Mouse (Mus musculus): Measurements from ENCODE around the gene Bmp2.

The Bmp2 gene

DNA sequence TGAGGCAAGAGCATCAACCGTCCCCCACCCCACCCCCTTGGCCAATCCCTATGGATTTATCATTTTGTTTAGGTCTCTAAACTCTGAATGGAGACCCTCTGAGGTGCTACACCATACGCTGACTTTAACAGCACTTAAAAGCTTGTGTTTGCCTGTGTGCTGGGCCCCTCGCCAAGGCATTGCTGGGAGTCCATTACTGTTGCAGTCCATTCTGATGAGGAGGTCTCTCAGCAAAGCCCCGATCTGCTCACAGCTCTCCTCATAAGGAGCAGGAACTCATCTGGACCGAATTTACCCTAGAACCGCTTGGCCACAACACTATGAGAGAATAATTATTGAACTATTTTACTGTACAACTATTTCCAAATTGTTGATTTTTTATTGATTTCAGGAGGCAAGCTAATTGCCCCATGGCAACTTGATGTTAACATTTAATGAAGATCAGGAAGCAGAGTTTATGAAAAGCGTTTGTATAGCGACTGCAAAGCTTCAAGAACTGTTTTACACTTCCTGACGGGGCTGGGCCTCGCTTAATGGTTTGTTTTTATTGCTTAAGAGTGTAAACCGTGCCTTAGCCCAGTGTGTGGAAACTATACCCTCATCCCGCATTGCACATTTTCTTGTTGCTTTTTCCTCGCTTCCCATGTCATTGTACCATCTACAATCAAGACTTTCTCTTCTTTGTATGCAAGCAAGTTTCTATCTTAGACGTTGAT, 14.2 kb downstream of the Bmp2 start:
- no peak for DNase-seq

DNA sequence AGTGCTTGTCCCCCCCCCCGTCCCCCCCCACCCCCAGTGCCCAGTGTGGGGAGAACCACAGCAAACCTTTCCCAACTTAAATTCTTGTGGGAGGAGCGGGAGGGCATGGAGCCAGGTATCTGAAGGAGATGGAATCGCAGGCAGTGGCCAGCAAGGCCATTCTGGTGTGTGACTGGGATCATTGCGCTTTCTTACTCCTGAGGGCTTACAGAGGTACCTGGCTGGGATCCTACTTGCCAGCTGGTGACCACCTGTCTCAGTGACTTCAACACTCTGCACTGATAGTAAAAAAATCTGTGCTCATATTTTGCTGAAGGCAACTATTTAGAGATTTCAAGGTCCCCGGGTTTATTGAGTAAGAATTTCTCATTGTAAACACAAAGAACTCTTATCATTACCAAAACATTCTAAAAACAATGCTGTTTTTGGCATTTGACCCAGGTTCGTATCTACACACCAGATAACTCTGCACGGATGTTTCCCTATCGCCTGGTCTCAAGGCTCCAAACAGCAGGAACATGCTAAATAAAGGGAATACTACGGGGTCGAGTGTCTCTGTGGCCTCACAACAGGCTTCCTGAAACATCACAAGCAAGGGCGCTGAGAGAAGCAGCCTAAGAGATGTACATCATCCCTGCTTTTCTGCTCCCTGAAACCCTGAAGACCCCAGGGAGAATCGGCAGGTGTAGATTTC, 39.8 kb downstream of the Bmp2 start:
- no peak for DNase-seq
